Mouse (Mus musculus) heart, adult 8-10 months (tissue): Measurements from ENCODE around the gene Stim2. TPM values are rescaled to one million over a fixed set of nuclear protein-coding genes. Genes with fewer than 3 reads are reported as not detected.

Source experiments
- DNase-seq: peaks from one replicate; pipeline ENCODE4 v3.0.0; 2022; ENCODE audit warnings: low spot score
- total RNA-seq, 4 experiments: library from RNA; stranded (reverse); gene quantifications; 2 replicates each; pipeline ENCODE4 v1.2.4; 2022

Stim2 gene
- total RNA-seq, 4 experiments from 2014 or later = 11.8 to 15.7 (median 14.7) TPM

DNA sequence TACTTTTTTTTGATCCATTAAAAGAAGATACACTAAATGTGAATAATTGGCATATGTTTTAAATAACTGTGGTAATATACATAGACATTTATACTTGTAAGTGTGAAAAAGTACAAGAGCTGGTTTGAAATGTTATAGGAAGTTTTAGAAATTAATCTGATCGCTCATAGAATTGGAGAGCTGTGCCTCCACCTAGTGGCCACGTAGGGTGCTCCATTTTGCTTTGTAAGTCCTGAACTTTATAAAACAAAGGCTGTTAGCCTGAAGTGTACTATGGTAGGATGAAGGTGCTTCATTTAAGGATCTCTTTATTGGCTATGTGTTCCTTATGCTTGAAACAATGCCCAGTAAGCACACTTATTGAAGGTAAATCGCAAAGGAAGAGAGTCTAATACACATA, 115.0 kb downstream of the Stim2 start:
- DNase-seq = peak; percentile 69

DNA sequence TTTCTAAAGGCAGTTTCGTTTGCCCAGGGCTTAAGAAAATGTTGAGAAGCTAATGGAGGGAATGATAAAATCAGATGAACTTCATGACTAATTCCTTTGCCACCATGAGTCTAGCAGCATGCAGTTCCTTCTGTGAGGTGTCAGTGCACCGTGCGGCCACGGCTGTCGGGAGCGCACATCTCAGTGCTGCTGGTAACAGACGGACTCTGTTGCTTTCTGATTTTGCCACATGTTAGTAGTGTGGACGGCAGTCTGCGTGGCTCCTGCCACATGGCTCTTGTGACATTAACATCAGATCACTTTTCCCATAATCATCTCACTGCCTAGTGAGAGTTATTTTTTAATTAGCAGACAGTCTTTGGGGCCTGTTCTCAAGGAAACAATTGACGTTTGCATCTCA, 118.2 kb downstream of the Stim2 start:
- no peak for DNase-seq

DNA sequence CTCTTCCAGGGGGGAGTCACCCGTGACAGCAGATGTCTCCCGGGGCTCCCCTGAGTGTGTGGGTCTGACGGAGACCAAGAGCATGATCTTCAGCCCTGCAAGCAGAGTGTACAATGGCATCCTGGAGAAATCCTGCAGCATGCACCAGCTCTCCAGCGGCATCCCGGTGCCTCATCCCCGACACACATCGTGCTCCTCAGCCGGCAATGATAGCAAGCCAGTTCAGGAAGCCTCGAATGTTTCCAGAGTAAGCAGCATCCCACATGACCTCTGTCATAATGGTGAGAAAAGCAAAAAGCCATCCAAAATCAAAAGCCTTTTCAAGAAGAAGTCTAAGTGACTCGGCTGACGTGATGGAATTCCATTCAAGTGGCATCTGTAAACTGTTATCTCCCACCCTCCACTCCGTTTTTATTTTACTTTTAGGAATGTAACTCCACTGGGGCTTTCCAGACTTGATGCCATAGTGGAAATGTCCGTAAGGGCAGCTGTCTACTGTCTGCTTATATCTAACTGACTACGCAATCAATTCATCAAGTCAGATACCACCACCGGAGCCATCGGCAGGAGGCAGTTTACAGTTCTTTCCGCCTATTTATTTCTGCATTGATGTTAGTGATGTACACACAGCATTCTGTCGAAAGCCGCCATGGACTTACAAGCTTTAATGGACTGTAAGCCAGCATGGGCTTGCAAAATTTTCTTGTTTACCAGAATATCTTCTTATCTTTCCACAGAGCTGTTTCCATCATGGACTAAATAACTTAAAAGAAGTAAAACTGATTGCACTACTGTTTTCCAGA, 120.3 kb downstream of the Stim2 start:
- DNase-seq = no peak

DNA sequence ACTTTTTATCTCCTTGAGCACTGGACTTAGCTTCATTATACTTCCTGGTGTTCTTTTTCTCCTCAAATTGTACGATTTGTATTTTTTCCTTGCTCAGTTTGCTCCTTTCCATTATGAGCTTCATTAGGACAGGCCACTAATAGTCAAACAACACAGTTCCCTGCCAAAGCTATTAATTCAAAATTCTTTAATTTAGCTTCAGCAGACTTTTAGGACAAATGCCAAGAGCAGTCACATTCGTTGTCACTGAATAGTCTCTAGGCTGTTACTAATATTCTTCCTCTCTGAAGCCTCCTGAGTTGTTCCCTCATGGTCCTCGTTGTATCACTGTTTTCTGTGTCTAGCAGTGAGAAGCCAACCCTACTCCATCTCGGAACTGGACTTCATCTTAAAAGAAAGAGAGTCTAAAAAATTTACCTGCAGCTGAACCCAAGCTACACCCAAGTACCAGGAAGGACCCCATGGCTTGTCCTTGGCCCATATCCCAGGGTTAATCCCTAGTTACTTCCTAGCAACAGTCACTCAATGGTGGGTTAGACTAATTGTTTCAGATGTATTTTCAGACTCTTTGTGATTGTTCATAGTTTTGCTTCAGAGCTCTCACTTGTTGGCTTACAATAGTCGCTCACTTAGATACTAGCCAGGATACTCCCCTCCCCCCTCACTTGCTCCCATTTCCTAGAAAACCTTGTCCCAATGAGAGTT, 149.9 kb downstream of the Stim2 start:
- no peak for DNase-seq

DNA sequence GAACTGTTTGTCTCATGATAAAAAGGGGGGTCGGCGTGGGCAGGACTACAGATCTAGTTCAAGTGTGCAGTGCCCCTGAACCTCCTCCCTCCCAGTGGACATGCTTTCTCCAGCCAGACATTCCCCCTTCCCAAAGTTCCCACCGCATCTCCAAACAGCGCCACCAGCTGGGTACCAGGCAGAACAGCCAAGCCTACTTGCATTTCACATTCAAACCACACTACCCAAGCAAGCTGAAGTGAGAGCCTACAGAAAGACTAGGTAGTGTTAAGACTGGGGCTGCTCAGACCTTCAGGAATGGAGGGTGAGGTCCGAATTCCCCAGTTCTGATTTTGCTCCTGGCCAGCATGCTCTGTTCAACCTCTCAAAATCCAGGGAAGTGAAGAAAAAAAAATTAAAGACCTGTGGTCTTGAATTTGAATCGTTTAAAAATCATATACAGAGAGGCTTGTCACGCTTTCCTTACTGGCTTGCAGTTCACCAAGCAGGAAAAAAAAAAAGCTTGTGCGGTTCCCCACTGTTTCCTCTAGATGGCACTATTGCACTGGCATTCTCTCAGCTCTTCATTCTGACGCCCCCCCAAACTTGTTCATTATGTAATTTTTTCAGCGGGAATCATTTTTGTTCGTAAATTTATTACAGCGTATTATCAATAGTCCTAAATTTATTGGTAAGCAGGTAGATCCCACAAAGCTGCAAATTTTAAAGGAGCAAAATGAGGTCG, 156.4 kb downstream of the Stim2 start:
- DNase-seq = peak; percentile 21

DNA sequence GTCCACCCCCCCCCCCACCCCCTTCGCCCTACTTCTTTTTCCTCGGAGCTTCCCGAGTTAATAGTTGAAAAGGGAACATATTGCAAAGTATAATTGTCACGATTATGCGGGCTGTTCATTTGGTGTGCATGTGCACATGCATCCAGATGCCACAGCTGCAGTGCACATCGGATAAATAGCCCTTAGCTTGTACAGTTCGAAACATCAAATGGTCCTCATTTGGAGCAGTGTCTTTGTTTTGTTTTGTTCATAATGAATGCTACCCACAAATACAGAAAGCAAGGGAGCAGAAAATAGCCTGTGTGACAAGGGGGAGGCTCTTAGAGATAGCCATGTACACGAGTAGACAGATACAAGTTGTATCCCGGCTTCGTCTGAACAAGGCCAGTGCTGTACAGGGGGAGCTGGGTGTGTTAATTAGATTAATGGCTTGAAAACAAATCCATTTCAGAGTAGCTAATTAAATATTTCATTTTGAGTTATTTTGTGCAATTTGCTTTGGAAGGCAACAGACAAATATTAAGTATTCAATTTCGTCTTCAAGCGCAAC, 157.0 kb downstream of the Stim2 start:
- DNase-seq = no peak

DNA sequence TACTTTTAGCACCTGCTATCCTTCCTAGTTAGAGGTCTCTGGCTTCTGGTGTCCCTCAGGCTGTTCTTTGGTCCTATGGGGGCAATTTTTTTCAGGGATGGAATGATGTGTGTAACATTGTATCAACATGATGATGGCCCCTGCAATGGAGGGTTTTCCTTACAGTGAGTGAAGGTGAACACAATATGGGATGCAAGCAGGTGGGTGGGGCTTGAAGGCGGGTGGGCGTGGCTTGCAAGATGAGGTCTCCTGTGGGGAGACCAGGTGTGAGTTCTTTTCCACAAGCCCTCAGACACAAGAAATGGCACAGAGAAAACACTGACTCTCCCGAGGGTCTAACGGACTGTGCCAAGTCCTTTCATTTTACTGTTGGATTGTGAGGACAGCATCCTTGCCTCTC, 157.6 kb downstream of the Stim2 start:
- no peak for DNase-seq

DNA sequence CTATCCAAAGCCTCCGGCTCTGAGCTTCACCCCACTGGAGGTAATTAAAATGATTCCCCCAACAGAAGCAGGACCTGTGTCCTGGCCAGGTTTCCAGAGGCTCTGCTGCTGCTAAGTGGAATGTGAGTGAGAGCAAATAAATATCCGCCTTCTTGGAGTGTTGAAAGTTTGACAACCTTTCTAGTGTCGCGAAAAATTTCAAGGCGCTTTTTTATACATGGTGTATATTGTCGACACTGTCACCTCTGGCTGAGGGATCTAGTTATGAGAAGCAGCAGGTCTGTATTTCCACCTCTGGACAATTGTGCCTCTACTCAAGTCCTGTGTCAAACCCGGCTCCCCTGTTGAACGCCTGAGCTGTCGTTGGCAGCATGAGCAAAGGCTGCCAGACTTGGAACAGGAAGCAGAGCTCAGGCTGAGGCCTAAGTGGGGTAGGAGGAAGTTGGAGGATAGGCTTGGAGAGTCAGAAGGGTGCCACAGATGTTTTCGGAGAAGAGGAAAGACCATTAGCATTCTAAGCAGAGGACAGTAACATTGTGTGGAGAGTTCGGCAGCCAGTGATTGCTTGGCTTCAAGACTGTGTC, 158.7 kb downstream of the Stim2 start:
- no peak for DNase-seq

DNA sequence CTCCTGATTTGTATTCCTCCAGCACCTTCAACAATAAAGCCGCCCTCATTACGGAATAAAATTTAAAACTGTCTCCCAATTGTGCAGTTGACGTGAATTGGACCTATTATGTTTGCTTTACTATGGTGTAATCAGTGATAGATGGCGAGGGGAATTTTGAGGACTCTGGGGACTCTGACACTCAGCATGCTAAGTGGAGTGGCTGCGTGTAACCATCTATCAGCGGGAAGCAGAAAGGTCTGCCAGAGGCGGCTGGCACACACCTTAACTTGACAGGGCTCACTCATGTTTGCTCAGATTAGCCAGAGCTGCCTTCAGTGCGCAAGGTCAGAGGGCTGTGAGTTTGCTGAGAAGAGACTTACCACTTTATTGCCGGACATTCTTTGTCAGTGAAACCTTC, 159.9 kb downstream of the Stim2 start:
- DNase-seq = no peak

DNA sequence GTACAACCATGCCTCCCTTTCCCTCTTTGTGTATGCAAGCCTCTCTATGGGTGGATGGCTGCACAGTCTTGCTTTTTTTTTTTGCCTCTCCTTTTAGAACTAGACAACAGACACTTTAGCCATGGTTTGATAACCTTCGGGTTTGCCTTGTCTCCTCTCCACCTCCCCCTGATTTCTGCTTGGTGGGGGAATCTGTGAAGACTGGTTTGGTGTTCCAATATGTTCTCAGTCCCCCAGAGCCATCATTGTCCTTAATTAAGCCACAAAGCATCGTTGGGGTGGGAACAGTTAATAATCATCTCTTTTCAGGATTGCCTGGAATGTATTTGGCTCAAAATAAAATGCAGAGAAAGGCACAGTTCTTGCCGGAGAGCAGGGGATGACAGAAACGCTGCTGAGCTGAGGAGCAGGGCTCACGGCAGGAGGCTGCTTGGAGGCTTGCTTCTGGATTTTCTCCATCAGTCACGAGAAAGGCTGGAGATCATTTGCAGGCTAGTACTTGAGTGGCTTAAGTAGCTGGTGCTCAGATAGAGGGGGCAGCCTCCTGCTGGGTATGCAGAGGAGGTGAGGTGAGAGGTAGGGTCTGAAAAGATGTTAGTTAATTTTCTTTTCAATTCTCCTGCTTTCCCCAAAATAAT, 161.0 kb downstream of the Stim2 start:
- no peak for DNase-seq

DNA sequence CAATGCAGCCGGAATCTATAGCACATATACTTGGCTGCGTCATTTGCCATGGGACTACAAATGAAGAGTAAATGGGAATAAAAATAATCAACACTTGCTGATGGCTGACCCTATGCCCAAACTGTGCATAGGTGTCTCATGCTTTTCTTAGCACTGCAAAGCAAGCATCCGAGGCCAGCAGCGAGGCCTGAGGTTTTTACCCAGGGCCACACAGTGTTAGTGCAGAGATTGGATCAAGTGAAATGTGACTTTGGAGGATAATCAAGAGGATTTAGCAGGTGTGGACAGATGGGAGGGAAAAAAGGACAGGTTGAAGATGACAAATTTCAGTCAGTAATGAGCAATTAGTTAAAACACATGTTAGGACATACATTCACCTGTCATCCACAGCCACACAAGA, 162.3 kb downstream of the Stim2 start:
- DNase-seq = no peak

DNA sequence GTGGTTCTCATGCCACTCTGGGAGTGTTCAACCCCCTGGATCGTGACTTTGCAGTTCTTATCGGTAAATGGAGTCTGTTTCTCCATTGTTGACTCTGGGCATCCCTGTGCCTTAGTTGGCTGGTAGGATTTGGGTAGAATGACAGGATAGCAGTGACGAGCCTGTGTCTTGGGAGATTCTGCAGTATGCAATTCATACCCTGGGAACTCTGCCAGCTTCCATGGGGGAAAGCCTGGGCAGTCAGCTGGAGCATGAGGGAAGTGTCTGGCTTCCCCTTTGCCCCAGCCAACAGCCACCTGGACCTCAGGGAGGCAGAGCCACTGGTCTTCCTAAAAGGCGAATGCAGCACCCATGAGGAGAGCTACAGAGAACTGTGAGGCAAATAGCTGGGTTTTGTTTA, 165.6 kb downstream of the Stim2 start:
- no peak for DNase-seq

Other genes with a start within 250 kb of the Stim2 start
- 10 to 100 TPM; 15.9 to 21.0 (median 17.8) TPM for gene Tbc1d19, start 188.9 kb upstream of the Stim2 start, total RNA-seq